Mouse (Mus musculus): Measurements from ENCODE around the gene Cyth3. TPM values are rescaled to one million over a fixed set of nuclear protein-coding genes. Genes with fewer than 3 reads are reported as not detected.
A peak's percentile ranks its signal among the peaks of the same experiment; 100 is the strongest.

Gene Cyth3
- polyA plus RNA-seq, 1 experiment: 11.9 TPM

DNA sequence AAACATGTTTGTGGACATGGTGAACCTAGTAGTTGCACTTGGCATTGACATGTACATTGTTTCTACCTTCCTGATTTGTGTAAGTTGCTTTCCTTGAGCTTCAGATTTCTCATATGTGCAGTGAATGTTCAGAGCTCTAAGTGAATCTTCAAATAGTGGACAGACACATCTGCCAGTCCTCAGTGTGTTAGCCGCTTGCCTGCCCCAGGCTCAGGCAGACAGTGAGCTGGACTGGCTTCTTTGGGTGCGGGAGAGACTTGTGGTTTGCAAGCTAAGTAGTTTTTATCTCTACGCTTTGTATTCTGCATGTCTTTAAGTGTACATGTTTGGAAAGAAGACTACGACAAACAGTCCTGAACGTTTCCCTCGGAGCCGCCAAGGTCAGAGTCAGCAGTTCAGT is 13.9 kb downstream of the Cyth3 start:
- no peak overlapping the region for H3K4me3 ChIP-seq (ENCODE audit: insufficient read depth, low read depth, low read length)
- peak overlapping the region; percentile 36 for H3K27ac ChIP-seq (replicated peaks; ENCODE audit: low read depth, low read length)
- H3K4me1 ChIP-seq (ENCODE audit: control insufficient read depth, insufficient read depth, insufficient read length, low read length): peaks cover 31% of the 10 kb centered on the region

DNA sequence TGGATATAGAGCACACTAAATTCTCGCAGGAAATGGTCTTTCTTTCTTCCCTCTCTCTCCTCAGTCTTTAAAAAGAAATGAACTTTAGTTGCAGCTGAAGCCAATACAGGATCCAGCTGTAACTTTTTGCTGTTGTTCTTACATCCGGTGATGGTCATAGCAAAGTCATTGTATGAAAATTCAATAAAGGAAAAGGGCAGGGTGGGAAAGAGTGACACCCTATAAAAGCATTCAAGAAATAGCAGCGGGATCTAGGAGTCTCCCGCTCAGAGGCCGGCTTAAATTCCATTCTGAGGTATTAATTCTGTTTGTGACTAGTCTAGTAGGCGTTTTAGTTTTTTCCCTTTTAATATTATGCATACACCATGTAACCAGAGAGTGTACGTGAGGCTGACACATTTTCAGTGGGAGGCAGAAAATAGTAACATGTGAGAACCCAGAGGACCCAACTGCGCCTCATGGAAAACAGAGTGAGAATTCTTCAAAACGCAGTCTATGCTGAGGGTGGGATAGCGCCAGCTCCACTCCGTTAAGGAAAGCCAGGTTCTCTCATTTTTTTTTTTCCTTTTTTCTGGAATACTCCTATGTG is 15.7 kb downstream of the Cyth3 start:
- Histone ChIP-seq H3K4me3 (ENCODE audit: insufficient read depth, low read depth, low read length) (no peak overlapping the region), H3K4me1 (ENCODE audit: control insufficient read depth, insufficient read depth, insufficient read length, low read length) (peaks cover 35% of the 10 kb centered on the region), H3K27ac (replicated peaks; ENCODE audit: low read depth, low read length) (peak overlapping the region; percentile 72)

- H3K4me1 ChIP-seq (ENCODE audit: control insufficient read depth, insufficient read depth, insufficient read length, low read length): peaks cover 37% of the 10 kb centered on the region
- no peak overlapping the region for H3K4me3 ChIP-seq (ENCODE audit: insufficient read depth, low read depth, low read length)
- peak overlapping the region; percentile 72 for H3K27ac ChIP-seq (replicated peaks; ENCODE audit: low read depth, low read length)
Observed at GRCm38 (mm10) chr5:143638516-143639270, 16.4 kb downstream of the Cyth3 start.

- H3K4me1 ChIP-seq (ENCODE audit: control insufficient read depth, insufficient read depth, insufficient read length, low read length): peaks cover 38% of the 10 kb centered on the region
- H3K4me3 ChIP-seq (ENCODE audit: insufficient read depth, low read depth, low read length): no peak overlapping the region
- H3K27ac ChIP-seq (replicated peaks; ENCODE audit: low read depth, low read length): no peak overlapping the region
Observed at GRCm38 (mm10) chr5:143639329-143639728, 17.1 kb downstream of the Cyth3 start.

DNA sequence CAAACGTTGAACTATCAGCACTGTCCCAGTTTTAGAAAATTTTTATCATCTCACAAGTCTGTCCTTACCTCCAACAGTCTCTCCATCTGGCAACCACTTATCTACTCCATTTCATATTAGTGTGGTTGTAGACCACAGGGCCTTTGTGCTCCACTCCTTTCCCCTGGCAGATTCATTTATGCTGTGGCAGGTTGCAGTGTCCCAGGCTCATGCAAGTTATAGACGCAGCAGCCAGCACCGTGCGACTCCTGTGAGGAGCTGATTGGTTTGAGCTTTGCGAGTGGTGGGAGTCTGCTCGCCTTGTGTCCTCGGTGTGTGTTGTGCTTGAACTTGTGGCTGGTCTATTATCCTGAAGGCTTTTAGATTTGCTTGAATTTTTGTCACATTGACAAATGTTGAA is 17.6 kb downstream of the Cyth3 start:
- Histone ChIP-seq H3K4me3 (ENCODE audit: insufficient read depth, low read depth, low read length) (no peak overlapping the region), H3K4me1 (ENCODE audit: control insufficient read depth, insufficient read depth, insufficient read length, low read length) (peaks cover 34% of the 10 kb centered on the region), H3K27ac (replicated peaks; ENCODE audit: low read depth, low read length) (no peak overlapping the region)

DNA sequence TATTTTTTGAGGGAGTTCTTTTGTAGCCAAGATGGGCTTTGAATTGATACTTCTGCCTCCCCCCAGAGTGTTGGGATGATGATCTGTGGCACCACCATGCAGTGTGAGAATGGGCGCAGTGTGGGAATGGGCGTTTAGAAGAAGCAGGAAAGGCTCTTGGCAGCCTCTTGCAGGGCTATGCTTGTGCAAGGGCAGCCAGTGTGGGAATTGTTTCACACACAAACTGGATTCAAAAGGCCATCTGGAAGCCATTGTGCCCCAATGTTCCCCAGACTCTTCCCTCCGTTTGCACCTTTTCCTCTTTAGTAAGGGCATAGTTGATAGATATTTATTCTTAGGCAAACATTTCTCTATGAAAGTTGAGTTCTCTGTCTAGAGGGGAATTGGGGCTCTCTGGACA is 19.3 kb downstream of the Cyth3 start:
- H3K4me1 ChIP-seq (ENCODE audit: control insufficient read depth, insufficient read depth, insufficient read length, low read length): peaks cover 30% of the 10 kb centered on the region
- H3K4me3 ChIP-seq (ENCODE audit: insufficient read depth, low read depth, low read length): no peak overlapping the region
- peak overlapping the region; percentile 2; the same call in 1 of the 2 replicates for H3K27ac ChIP-seq (replicated peaks; ENCODE audit: low read depth, low read length)

- Histone ChIP-seq H3K4me3 (ENCODE audit: insufficient read depth, low read depth, low read length) (no peak overlapping the region), H3K27ac (replicated peaks; ENCODE audit: low read depth, low read length) (0 out of 2 replicates have a peak overlapping the region, but pooled peaks have one; percentile 23), H3K4me1 (ENCODE audit: control insufficient read depth, insufficient read depth, insufficient read length, low read length) (peaks cover 30% of the 10 kb centered on the region)
Observed at GRCm38 (mm10) chr5:143642262-143642831, 20.1 kb downstream of the Cyth3 start.

- H3K4me1 ChIP-seq (ENCODE audit: control insufficient read depth, insufficient read depth, insufficient read length, low read length): peaks cover 18% of the 10 kb centered on the region
- H3K4me3 ChIP-seq (ENCODE audit: insufficient read depth, low read depth, low read length): no peak overlapping the region
- H3K27ac ChIP-seq (replicated peaks; ENCODE audit: low read depth, low read length): no peak overlapping the region
Observed at GRCm38 (mm10) chr5:143645976-143646375, 23.7 kb downstream of the Cyth3 start.

DNA sequence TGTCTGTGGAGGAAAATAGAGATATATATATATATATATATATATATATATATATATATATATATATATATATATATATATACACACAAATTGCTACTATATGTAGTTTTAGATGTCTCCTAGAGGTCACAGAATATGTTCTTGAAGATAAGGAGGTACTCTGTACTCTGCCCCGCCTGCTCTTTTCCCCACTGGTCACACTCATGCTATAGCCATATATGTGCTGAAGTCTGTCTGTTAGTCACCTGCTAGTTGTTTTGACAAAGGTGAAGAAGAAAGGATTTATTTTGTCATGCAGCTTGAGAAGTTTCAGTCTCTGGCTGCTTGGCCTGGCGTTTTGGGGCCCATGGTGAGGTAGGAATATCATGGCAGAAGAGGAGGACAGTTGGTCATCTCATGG is 25.2 kb downstream of the Cyth3 start:
- H3K4me3 ChIP-seq (ENCODE audit: insufficient read depth, low read depth, low read length): no peak overlapping the region

DNA sequence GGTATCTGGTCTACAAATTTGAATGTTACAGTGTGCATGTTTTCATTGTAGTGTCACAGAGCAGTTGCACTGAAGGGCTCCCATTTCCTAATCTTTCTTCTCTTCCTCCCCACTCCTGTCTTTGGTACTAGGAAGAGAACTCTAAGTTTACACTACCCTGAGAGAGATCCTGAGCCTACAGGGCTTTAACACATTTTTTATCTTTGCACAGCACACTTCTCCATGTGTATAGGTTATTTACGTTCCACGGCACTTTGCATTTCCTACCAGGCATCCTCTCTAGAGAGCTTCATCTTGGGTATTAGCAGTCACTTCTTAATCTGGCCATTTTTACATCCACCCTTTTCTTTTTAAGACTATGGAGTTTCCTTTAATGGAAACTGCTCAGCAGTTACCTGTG is 25.8 kb downstream of the Cyth3 start:
- Histone ChIP-seq H3K4me1 (ENCODE audit: control insufficient read depth, insufficient read depth, insufficient read length, low read length) (peaks cover 20% of the 10 kb centered on the region), H3K27ac (replicated peaks; ENCODE audit: low read depth, low read length) (no peak overlapping the region)

More for the DNA sequence above, 25.2 kb downstream of the Cyth3 start:
- Histone ChIP-seq H3K27ac (replicated peaks; ENCODE audit: low read depth, low read length) (no peak overlapping the region), H3K4me1 (ENCODE audit: control insufficient read depth, insufficient read depth, insufficient read length, low read length) (peaks cover 24% of the 10 kb centered on the region)

DNA sequence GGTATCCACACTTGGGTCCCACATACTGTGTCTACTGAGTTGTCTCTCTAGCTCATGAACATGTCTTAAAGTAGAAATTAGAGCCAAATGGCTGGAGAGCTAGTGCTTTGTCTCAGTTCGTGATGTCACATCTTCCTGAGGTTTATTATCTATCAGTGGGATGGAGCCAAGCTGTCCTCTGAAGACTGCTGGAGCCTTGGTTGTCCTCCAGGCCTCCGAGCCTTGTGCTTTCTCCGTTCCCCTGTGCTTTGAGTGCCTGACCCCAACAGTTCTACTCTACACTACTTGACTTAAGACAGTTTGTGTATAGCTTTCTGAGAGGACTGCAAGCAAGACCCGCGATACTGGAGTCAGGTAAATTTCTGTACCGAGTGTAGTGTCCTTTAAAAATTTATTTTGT is 26.9 kb downstream of the Cyth3 start:
- H3K4me3 ChIP-seq (ENCODE audit: insufficient read depth, low read depth, low read length): no peak overlapping the region
- H3K27ac ChIP-seq (replicated peaks; ENCODE audit: low read depth, low read length): no peak overlapping the region
- H3K4me1 ChIP-seq (ENCODE audit: control insufficient read depth, insufficient read depth, insufficient read length, low read length): peaks cover 17% of the 10 kb centered on the region

More for the DNA sequence above, 25.8 kb downstream of the Cyth3 start:
- H3K4me3 ChIP-seq (ENCODE audit: insufficient read depth, low read depth, low read length): no peak overlapping the region

- Histone ChIP-seq H3K27ac (replicated peaks; ENCODE audit: low read depth, low read length) (no peak overlapping the region; the same call in 1 of the 2 replicates), H3K4me1 (ENCODE audit: control insufficient read depth, insufficient read depth, insufficient read length, low read length) (peaks cover 35% of the 10 kb centered on the region)
Observed at GRCm38 (mm10) chr5:143651855-143652631, 29.8 kb downstream of the Cyth3 start.

GRCm38 (mm10) chr5:143653497-143653896 is 31.2 kb downstream of the Cyth3 start:
- Histone ChIP-seq H3K27ac (replicated peaks; ENCODE audit: low read depth, low read length) (peak overlapping the region; percentile 9; the same call in 1 of the 2 replicates), H3K4me3 (ENCODE audit: insufficient read depth, low read depth, low read length) (no peak overlapping the region), H3K4me1 (ENCODE audit: control insufficient read depth, insufficient read depth, insufficient read length, low read length) (peaks cover 40% of the 10 kb centered on the region)

More at GRCm38 (mm10) chr5:143651855-143652631, 29.8 kb downstream of the Cyth3 start:
- H3K4me3 ChIP-seq (ENCODE audit: insufficient read depth, low read depth, low read length): no peak overlapping the region

GRCm38 (mm10) chr5:143654670-143655510 is 32.6 kb downstream of the Cyth3 start:
- Histone ChIP-seq H3K4me3 (ENCODE audit: insufficient read depth, low read depth, low read length) (no peak overlapping the region), H3K4me1 (ENCODE audit: control insufficient read depth, insufficient read depth, insufficient read length, low read length) (peaks cover 47% of the 10 kb centered on the region), H3K27ac (replicated peaks; ENCODE audit: low read depth, low read length) (peak overlapping the region; percentile 59)

Data from brown adipose tissue, adult 24 weeks (tissue).